Mouse (Mus musculus): Measurements from ENCODE around the gene Stxbp5. TPM values are rescaled to one million over a fixed set of nuclear protein-coding genes. Genes with fewer than 3 reads are reported as not detected.
"Not testable (repeated sequence)": the region's sequence is repeated elsewhere in the genome, so short reads cannot be mapped to it uniquely, and the experiment has no call there.

Stxbp5 gene
- 100 to 1,000 TPM in 1 of 2 experiments, 10 to 100 TPM in 1; 97.0 to 107 TPM for total RNA-seq (2021)
- long read RNA-seq, experiment 1, full-length matches to known transcripts, result 5 of 14 reads
- long read RNA-seq, experiment 1, partial matches to known transcripts, result 3 of 14 reads
- long read RNA-seq, experiment 1, other reads (novel, unspliced or antisense), result 6 of 14 reads
- long read RNA-seq, experiment 2, full-length matches to known transcripts, result 6 of 15 reads
- long read RNA-seq, experiment 2, partial matches to known transcripts, result 3 of 15 reads
- long read RNA-seq, experiment 2, other reads (novel, unspliced or antisense), result 6 of 15 reads

DNA sequence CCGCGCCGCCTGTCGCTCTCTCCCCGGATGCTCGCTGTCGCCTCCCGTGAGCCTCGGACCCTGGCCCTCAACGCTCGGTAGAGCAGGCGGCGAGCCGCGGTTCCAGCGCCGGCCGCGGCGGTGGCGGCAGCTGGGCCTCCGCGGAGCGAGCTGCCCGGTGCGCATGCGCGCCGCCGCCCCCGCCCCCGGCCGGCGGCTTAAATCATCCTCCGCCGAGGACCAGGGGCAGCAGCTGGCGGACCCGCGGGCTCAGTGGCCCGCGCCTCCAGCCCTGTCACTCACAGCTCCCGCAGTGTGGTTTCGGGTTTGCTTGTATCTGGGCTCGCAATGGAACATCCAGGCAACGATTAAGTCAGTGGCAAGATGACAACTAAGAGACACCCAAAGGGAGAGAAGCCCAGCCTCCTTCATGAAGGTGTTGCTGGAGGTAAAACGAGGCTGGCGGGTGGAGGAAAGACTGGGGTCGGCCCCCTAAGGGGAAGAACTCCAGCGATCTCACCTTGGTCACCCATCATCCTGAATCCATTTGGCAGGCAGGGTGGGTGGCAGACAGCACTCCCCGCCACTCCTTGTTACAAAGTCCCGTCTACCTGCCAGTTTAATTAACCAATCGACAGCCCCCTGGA, at the start of gene Stxbp5:
TSS of gene Stxbp5 (minus strand) at position 9 of the 626 bp plus-strand sequence.
- DNase-seq (ENCODE audit: low spot score in 2 of 2), result peak; percentile 72 to 86

DNA sequence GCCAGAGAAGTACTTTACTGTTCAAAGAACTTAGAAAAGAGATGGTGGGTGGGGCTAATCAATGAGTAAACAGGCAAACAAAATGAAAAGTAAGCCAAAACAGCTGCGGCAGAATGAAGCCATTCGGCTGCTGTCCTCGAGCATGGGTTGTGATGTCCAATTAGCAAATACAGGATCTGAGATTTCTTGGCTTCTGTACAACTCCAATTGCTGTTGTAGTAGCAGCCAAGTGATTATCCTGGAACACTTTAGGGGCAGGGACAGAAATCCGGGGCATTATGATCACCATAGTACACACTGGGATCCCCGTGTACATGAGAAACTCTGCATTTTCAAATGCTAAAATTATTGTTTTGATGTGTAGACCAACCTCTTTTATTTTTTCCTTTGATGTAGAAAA, 11.5 kb upstream of the Stxbp5 start:
- no peak for DNase-seq (ENCODE audit: low spot score in 2 of 2)

DNA sequence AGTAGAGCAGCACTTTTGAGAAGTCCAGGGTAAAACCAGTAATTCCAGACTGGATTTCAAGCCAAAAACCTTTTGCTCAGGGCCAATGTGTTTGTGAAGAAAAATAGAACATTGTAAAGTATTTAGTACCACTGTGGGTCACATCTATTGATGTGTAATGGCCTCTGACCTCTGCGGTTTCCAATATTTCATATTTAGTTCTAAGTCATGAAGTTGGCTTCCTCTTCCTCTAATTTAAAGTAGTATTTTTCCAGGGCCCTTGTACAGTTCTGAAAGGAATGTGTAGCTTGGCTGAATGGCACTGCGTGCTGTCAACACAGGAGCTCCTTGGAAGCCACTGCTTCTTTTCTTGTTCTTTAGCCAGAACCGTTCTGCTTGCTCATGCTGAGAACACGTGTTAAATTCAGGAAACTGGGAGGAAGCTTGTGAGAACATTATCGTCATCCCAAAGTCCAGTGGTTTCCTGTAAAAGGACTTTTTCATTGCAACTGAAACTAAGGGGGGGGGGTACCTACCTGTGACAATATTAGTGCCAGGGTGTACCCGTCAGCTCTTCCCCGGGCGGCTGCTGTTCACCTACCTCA, 7.1 kb upstream of the Stxbp5 start:
- DNase-seq (ENCODE audit: low spot score in 2 of 2), result no peak

DNA sequence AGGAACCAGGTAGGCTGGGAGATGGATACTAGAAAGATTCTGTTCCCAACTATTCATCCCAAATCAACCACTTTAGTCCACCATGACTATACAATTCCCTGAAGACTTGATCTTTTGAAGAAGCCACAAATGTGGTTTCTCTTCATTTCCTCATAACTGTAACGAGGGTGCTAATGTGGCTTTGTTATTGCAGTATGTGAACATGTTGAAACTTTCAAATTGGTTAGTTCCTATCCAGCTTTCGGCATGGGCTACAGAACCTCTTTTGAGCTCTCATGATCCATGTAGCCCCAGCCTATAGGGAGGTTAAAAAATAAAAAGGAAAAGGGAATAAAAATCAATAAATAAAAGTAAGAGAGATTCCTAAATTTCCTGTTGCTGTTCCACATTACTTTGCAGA, 6.6 kb upstream of the Stxbp5 start:
- no peak for DNase-seq (ENCODE audit: low spot score in 2 of 2)

DNA sequence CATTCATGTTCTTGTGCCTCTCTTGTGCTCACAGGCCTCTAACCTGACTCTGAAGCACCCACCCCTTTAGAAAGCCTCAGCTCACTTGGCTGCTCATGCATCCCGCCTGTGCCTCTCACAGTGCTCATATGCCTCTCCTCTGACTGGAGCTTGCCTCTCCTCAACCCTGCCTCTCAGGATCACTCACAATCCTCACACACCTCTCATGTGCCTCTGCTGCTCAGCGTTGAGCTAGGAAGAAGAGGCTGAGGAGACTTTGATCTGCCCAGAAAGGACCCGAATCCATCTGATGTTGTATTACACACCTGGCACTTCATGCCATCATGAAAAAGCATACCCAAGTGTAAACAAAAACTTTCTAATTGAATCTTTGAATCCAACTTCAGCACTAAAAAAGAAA, 5.3 kb upstream of the Stxbp5 start:
- DNase-seq (ENCODE audit: low spot score in 2 of 2), result no peak

DNA sequence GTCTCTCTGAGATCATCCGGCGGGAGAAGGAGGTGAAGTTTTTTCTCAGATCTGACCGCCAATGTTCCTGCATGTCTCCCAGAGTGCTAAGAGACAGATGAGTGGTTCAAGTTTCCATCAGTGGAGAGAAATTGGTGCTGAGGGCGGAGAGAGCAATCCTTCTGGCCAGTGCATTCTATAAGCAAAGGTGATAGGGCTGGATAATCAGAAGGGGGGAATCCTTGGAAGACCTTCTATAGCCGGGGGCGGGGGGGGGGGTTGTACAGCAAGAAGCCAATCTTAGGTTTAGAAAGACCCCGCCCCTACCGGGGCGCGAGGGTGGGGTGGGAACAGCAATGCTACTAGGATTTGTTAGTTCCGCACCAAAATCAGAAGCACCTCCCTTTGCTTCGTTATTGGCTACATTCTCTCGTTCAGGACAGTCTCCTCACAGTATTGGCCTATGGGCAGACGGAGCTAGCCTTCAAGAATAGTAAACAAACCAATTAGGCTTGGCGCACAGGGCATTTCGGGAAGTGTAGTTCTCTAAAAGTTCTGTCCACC, 889 bp upstream of the Stxbp5 start:
- peak; percentile 72 to 82 for DNase-seq (ENCODE audit: low spot score in 2 of 2)

DNA sequence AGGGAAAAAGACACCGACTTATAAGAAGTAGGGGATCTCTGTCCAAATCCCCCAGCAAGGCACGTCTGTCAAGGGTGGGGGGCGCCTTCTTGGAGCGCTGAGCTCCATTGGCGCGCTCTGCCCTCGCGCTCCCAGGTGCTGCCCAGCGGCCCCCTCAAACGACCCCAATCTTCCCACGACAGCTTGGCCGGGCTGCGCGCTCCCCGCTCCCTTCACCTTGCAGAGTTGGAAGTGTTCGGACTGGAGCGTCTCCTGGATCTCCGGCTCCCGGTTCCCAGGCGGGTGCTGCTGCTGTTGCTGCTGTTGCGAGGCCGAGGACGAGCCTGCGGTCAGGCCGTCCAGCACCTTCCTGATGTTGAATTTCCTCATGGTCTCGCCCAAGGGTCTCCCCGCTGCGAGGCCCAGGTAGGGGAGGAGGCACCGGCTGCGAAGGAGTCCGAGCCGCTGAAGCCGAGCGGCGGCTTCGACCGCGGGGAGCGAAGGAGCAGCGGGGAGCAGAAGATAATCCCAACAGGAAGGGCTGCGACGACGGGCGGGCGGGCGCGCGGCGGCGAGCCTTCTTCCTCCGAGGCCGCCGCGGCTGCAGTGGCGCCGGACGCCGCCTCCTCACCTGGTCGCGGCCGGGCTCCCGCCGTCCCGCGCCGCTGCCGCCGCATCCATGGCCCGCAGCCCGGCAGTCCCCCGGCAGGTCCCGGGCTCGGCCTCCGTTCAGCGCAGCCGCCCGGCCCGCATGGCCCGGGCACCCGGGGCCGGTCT, 386 bp downstream of the Stxbp5 start:
- DNase-seq (ENCODE audit: low spot score in 2 of 2), result peak; percentile 18 to 53

DNA sequence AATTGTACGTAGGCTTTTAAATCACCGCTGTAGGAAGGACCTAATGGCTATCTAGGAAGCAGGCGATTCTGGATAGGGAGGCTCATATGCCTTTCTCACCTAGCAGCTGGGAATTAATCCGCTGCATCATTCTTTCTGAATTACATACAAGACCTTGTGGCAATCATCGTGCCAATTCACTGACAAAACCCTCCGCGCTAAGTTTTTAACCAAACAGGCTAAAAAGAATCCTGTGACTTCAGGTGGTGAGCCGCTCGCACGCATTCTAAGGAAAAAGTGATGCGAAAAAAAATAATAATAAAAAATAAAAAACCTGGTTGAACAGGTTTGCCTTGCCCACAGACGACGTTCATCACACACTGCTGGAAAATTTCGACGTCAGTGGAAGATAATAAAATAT, 1.1 kb downstream of the Stxbp5 start:
- DNase-seq (ENCODE audit: low spot score in 2 of 2), result no peak

DNA sequence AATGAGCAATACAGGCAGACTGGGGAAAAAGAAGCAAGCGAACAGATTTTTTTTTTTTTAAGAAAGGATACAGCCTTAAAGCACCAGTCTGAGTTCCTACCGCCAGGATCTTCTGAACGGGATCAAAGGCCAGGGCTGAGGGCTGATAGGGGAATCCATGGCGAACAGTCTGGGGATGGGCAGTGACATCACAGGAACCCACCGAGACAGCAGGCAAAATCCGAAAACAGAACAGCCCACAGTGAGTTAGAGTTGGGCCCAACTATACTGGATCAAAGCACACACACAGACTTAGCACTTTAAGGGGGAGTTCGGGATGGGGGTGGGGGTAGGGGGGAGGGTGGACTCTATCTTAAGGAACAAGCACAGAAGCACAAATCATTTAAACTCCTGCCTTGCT, 1.8 kb downstream of the Stxbp5 start:
- no peak for DNase-seq (ENCODE audit: low spot score in 2 of 2)

DNA sequence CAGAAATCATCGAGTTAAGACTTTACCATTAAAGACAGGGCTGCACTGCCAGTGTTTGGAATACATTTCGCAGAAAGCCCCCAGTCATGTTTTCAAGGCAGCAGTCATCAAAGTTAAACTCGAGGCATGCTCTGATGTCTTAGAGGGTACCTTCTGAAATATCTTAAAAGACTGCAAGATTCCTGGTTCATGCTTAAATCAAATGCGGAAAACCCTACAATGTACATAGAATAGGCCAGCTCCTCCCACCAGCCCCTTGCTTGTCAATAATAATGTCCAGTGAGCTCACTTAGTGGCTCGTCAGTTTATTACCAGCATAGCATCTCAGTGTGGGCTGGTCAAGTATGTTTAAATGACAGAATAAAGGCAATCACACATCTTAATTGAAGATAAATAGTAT, 3.0 kb downstream of the Stxbp5 start:
- DNase-seq (ENCODE audit: low spot score in 2 of 2), result no peak

DNA sequence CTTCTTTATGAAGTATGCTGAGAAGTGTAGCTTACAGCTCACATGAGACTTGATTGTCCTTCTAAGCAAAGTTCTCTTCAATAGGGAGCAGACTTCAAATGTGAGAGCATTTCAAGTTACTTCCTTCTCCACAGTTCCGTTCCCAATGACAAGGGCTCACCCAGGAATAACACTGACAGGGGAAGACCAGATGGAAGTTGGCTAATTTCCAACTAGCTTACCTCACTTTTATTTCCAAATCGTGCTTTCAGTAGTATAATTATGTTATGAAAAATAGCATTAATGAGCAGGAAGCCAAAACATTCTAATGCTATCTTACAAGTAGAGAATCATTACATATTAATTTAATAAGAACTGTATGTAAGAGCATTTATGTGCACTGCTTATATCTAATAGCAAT, 7.3 kb downstream of the Stxbp5 start:
- no peak for DNase-seq (ENCODE audit: low spot score in 2 of 2)

DNA sequence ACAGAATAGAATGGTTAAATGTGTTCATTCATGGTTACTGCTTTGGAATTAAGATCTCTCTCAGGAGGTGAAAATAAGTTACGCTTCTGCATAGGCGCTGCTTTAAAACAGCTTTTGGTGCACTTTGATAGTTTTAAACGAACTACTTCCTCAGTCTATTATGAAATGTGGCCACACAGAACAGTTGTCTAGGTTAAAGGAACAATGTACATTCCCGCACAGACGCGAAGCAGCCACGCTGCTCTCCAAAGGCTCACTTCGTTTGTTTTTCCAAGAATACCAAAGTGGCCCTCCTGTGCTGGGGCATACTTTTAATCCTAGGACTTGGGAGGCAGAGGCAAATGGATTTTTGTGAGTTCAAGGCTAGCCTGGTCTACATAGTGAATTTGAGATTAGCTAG, 11.2 kb downstream of the Stxbp5 start:
- no peak for DNase-seq (ENCODE audit: low spot score in 2 of 2)

DNA sequence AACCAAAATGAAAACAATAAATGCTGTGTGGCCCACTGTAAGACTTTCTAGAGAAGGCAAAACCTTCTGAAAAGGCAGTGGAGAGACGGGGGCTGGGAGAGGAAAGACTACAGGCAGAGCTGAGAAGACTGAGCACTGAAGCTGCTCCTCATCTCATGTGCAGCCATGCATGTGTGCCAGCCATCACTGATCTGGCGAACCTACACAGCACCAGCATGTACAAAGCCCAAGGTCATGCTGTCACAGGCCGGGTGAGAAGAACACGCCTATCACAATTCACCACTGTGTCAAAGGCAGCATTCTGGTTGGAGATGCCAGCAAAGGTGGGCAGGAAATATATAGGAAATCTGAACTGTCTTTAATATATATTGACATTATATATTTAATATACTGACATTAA, 12.2 kb downstream of the Stxbp5 start:
- no peak for DNase-seq (ENCODE audit: low spot score in 2 of 2)

DNA sequence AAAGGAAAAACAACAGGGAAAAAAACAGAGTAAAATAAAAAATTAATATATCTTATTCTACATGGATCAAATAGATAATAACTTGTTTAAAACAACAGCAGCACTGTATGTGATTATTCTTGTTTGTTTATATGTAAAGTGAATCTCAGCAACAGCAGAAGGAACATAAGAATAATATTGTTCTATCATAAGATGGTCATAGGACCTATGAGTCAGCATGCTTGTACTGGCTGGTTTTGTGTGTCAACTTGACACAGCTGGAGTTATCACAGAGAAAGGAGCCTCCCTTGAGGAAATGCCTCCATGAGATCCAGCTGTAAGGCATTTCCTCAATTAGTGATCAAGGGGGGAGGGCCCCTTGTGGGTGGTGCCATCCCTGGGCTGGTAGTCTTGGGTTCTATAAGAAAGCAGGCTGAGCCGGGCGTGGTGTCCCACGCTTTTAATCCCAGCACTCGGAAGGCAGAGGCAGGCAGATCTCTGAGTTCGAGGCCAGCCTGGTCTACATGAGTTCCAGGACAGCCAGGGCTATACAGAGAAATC, 19.0 kb downstream of the Stxbp5 start:
- DNase-seq (ENCODE audit: low spot score in 2 of 2), result not testable (repeated sequence)

DNA sequence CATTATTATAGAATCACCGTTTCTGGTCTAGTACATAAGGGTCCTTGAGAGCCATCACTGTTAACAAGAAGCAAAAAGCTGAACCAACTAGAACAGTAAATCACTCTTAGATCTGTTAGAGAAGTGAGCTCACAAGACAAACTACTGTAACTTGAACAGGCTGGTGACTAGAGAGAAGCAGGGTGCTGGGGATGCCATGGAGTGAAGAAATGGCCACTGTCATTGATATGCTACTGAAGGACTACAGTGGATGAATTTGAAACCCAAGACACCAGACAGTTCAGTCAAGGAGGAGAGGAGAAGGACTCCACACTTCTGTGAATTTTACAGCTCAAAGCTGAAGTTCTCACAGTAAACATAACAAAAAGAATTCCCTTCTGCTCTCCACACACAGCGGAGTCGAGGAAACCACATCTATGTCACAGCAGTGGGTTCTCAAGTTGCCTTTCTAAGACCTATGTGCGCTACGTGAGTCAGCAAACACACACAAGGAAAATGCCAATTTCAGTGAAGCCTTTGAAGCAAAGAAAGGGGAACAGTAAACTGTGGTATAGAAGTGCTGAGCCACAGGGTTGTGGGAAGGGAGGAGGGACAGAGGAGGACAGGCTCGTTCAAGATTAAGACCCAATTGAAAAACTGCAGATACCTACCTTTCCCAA, 20.7 kb downstream of the Stxbp5 start:
- DNase-seq (ENCODE audit: low spot score in 2 of 2), result no peak

DNA sequence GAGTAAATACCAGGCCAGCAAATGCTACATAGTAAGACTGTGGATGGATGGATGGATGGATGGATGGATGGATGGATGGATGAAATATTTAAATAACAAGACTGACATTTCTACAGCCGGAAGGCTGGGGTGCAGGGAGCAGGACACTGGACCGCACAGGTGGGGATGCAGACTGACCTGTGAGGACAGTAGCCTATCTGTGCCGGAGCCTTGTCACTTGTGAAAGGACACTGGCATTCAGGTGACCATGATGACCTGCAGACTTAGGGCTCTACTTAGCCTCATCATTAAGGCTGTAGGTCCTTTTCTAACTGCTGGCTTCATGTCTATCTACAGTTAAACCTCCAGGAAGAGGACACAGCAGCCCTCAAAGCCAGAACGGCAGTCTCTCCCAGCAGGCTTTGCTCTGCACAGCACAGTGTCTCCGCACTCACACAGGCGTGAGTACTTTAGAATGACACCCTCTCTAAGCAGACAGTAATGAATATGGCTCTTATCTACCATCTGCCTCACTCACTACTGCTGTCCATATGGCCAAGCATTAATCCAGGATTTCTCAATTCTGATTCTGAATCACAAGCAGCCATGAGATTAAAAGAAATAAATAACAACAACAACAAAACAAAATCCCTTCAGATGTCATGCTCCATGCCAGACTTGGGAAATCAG, 21.9 kb downstream of the Stxbp5 start:
- DNase-seq (ENCODE audit: low spot score in 2 of 2), result no peak

DNA sequence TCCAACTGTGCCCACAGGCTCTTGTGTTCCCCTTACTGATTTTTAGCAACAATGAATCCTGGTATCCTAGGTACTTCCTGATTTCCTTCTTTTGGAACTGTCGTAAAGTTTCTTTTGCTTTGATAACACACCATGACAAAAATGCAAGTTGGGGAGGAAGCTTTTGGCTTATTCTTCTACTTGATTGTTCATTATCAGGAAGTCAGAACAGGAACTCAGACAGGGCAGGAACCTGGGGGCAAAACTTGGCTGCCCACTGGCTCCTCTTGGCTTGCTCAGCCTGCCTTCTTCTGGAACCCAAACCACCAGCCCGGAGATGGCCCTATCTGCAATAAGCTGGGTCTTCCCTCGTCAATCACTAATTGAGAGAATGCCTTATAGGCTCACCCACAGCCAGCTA, 25.0 kb downstream of the Stxbp5 start:
- DNase-seq (ENCODE audit: low spot score in 2 of 2), result no peak

DNA sequence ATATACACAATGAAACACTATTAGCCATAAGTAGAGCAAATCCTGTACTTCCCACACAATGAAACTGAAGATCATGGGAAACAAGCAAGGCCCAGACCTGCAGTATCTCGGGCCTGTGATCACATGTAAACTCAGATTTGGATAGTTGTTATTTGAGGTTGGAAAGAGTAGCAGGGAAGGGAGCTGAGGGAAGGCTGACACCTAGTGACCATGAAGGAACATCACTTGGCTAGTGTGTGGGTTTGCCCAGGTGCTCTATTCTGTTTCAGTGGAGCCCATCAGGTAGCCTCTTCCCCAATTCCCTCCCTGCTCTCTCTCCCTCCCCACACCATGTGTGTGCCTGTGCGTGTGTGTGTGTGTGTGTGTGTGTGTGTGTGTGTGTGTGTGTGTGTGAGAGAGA, 28.7 kb downstream of the Stxbp5 start:
- DNase-seq (ENCODE audit: low spot score in 2 of 2), result no peak

DNA sequence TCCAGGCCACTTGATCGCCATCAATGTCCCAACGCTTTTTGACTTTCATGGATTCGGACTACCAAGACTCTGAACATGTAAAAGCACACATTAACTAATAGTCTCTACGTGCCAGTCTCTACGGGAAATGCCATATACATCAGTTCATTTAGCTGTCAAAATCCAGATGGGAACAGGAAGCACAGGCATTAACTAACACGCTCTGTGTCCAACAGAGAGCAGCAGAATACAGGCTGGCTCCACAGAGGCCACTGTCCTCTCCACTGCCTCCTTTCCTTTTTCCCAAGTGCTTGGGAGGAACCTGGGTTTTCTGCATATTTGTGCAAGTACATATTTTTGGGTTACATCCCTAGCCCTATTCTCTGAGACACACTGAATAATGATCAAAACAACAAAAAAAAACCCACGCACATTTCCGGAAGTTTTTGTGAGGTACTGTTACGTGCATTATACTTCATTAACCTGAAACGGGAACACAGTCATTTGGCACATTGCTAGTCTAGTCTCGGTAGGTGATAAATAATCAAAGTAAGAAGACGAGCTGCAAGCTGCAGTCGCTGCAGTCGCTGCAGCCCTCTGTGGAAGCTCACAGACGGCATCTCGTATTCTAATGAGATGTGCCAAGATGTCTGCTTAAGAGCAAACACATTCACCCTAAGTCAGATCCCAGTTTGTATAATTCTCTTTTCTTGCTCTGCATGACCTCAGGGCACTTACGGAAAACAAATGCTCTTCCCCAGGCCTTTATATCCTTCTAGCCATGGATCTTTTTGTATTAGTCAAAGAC, 33.9 kb downstream of the Stxbp5 start:
- no peak for DNase-seq (ENCODE audit: low spot score in 2 of 2)

DNA sequence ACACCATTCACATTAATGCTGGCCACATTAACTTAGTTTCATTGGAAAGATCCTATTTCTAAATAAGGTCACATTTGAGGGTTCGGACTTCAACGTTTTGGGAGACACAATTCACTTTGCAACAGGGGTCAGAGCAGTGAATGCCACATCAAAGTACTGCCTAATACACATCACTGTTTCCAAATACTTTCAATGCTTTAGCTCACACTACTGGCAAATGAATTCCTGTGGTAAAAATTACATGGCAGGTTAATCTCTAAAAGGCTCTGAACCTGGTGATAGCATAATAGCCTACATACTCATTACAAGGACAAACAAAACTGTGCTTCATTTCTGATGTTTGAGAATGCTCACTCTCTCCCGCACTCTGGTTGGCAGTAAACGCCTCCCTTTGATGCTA, 40.9 kb downstream of the Stxbp5 start:
- no peak for DNase-seq (ENCODE audit: low spot score in 2 of 2)
